Mouse (Mus musculus) heart, postnatal 25 days (tissue): ENCODE results near the gene Ifnl2. TPM values are rescaled to one million over a fixed set of nuclear protein-coding genes. Genes with fewer than 3 reads are reported as not detected.

Source experiments
- DNase-seq: peaks from one replicate; pipeline ENCODE4 v3.0.0; 2022; ENCODE audit warnings: low spot score
- intact Hi-C: fragments of 180-260 bp; cut with DNase I; formaldehyde crosslinking; loops from one replicate; pipeline ENCODE4 v1.15.1; 2025
- total RNA-seq, 2 experiments: library from RNA; stranded (reverse); gene quantifications; 2 replicates each; pipeline ENCODE4 v1.2.3; 2021

Gene Ifnl2
- total RNA-seq, 2 experiments from 2014 or later, result not detected

- intact Hi-C loops, result no loop called here
- no peak for DNase-seq
Observed at GRCm38 (mm10) chr7:28495426-28495825, 14.8 kb downstream of the Ifnl2 start.

GRCm38 (mm10) chr7:28492310-28492709 is 17.9 kb downstream of the Ifnl2 start:
- intact Hi-C loops, result no loop called here
- DNase-seq, result no peak

GRCm38 (mm10) chr7:28490903-28491302 is 19.4 kb downstream of the Ifnl2 start:
- DNase-seq, result no peak
- intact Hi-C loops, result loop anchor here (2.0 kb wide), 1 partner anchor 110 kb away; no protein-coding TSS in a partner anchor

GRCm38 (mm10) chr7:28490410-28490809 is 19.8 kb downstream of the Ifnl2 start:
- intact Hi-C loops, result loop anchor here (2.0 kb wide), 1 partner anchor 110 kb away; no protein-coding TSS in a partner anchor
- DNase-seq, result no peak

- no peak for DNase-seq
- intact Hi-C loops, result no loop called here
Observed at GRCm38 (mm10) chr7:28488030-28488491, 22.2 kb downstream of the Ifnl2 start.

- DNase-seq, result no peak
- intact Hi-C loops, result no loop called here
Observed at GRCm38 (mm10) chr7:28484192-28484591, 26.1 kb downstream of the Ifnl2 start.

- no peak for DNase-seq
- intact Hi-C loops, result no loop called here
Observed at GRCm38 (mm10) chr7:28482854-28483253, 27.4 kb downstream of the Ifnl2 start.

GRCm38 (mm10) chr7:28478854-28479253 is 31.4 kb downstream of the Ifnl2 start:
- intact Hi-C loops, result no loop called here
- DNase-seq, result no peak

- intact Hi-C loops, result no loop called here
- DNase-seq, result no peak
Observed at GRCm38 (mm10) chr7:28477363-28477762, 32.9 kb downstream of the Ifnl2 start.

GRCm38 (mm10) chr7:28476191-28476590 is 34.1 kb downstream of the Ifnl2 start:
- intact Hi-C loops, result no loop called here

GRCm38 (mm10) chr7:28467213-28467751 is 43.0 kb downstream of the Ifnl2 start:
- intact Hi-C loops, result no loop called here
- no peak for DNase-seq

More at GRCm38 (mm10) chr7:28476191-28476590, 34.1 kb downstream of the Ifnl2 start:
- no peak for DNase-seq

GRCm38 (mm10) chr7:28466721-28467212 is 43.5 kb downstream of the Ifnl2 start:
- intact Hi-C loops, result no loop called here
- no peak for DNase-seq

- DNase-seq, result no peak
- intact Hi-C loops, result no loop called here
Observed at GRCm38 (mm10) chr7:28464416-28465212, 45.6 kb downstream of the Ifnl2 start.

GRCm38 (mm10) chr7:28462769-28463168 is 47.5 kb downstream of the Ifnl2 start:
- intact Hi-C loops, result no loop called here
- no peak for DNase-seq

GRCm38 (mm10) chr7:28460361-28460760 is 49.9 kb downstream of the Ifnl2 start:
- DNase-seq, result no peak
- intact Hi-C loops, result no loop called here

Other genes with a start within 250 kb of the Ifnl2 start
- gene Eid2, start 242.6 kb downstream of the Ifnl2 start, total RNA-seq, result 10 to 100 TPM; 11.9 to 12.1 TPM
- 10 to 100 TPM; 10.1 to 10.2 TPM for gene Eid2b, start 232.7 kb downstream of the Ifnl2 start, total RNA-seq
- gene Selenov, start 219.3 kb downstream of the Ifnl2 start, total RNA-seq, result not detected
- gene Dll3, start 208.2 kb downstream of the Ifnl2 start, total RNA-seq, result not detected
- 10 to 100 TPM; 60.5 to 61.7 TPM for gene Timm50, start 198.4 kb downstream of the Ifnl2 start, total RNA-seq
- 10 to 100 TPM; 52.8 to 52.9 TPM for gene Supt5, start 171.7 kb downstream of the Ifnl2 start, total RNA-seq
- gene Rps16, start 159.8 kb downstream of the Ifnl2 start, total RNA-seq, result 100 to 1,000 TPM; 489 to 520 TPM
- gene Plekhg2, start 137.9 kb downstream of the Ifnl2 start, total RNA-seq, result 10 to 100 TPM; 13.1 to 20.4 TPM
- 10 to 100 TPM; 14.1 to 18.0 TPM for gene Zfp36, start 130.2 kb downstream of the Ifnl2 start, total RNA-seq
- gene Med29, start 117.7 kb downstream of the Ifnl2 start, total RNA-seq, result 10 to 100 TPM; 18.2 to 20.9 TPM
- 10 to 100 TPM; 40.6 to 44.3 TPM for gene Paf1, start 117.5 kb downstream of the Ifnl2 start, total RNA-seq
- 1 to 10 TPM; 5.0 to 5.6 TPM for gene Gmfg, start 73.0 kb downstream of the Ifnl2 start, total RNA-seq
- under 1 TPM; 0.68 to 0.84 TPM for gene Lrfn1, start 58.5 kb downstream of the Ifnl2 start, total RNA-seq
- not detected for gene Ifnl3, start 12.4 kb upstream of the Ifnl2 start, total RNA-seq
- not detected for gene Sycn, start 30.4 kb upstream of the Ifnl2 start, total RNA-seq
- gene Nccrp1, start 36.8 kb upstream of the Ifnl2 start, total RNA-seq, result not detected
- gene Samd4b, start 87.7 kb upstream of the Ifnl2 start, total RNA-seq, result 10 to 100 TPM; 22.6 to 22.8 TPM
- gene Pak4, start 87.7 kb upstream of the Ifnl2 start, total RNA-seq, result 1 to 10 TPM; 8.4 to 8.8 TPM
- not detected for gene Acp7, start 120.9 kb upstream of the Ifnl2 start, total RNA-seq
- gene Fbxo27, start 182.4 kb upstream of the Ifnl2 start, total RNA-seq, result under 1 TPM; 0.34 to 0.39 TPM
- under 1 TPM; 0.36 to 0.92 TPM for gene Fbxo17, start 206.3 kb upstream of the Ifnl2 start, total RNA-seq
- 10 to 100 TPM; 56.7 to 60.6 TPM for gene Mrps12, start 231.4 kb upstream of the Ifnl2 start, total RNA-seq
- 10 to 100 TPM; 15.4 to 15.7 TPM for gene Sars2, start 231.5 kb upstream of the Ifnl2 start, total RNA-seq
- gene Ccer2, start 245.7 kb upstream of the Ifnl2 start, total RNA-seq, result not detected